Mouse (Mus musculus): ENCODE results near the gene Plb1. TPM values are rescaled to one million over a fixed set of nuclear protein-coding genes. Genes with fewer than 3 reads are reported as not detected.
A peak's percentile ranks its signal among the peaks of the same experiment; 100 is the strongest.

Plb1 gene
- polyA plus RNA-seq, 1 experiment, result 148 TPM

- TF ChIP-seq POLR2A (IDR thresholded peaks at IDR 0.05; ENCODE audit: low read depth, low read length), result peak; percentile 60
- peak; percentile 3; the same call in 1 of the 2 replicates for TF ChIP-seq CTCF (IDR thresholded peaks at IDR 0.05; ENCODE audit: extremely low read depth, insufficient read length, insufficient replicate concordance, low read depth, low read length)
- peak overlapping the region; percentile 77 for H3K27ac ChIP-seq (ENCODE audit: insufficient read depth, low read depth, low read length)
- H3K4me1 ChIP-seq (ENCODE audit: control insufficient read depth, insufficient read depth, insufficient read length, low read length), result peaks cover 23% of the 10 kb centered on the region
- peak overlapping the region; percentile 19 for H3K4me3 ChIP-seq (ENCODE audit: low read depth, low read length)
- WGBS, result 27% methylated on average over 12 of the region's 12 CpGs
- no peaks in the 10 kb centered on the region for H3K27me3 ChIP-seq (ENCODE audit: control insufficient read depth, insufficient read depth, low read length)
- H3K36me3 ChIP-seq (ENCODE audit: control insufficient read depth, insufficient read depth, low read length), result no peaks in the 10 kb centered on the region
Measured at GRCm38 (mm10) chr5:32195857-32196609, 36.5 kb upstream of the Plb1 start.

DNA sequence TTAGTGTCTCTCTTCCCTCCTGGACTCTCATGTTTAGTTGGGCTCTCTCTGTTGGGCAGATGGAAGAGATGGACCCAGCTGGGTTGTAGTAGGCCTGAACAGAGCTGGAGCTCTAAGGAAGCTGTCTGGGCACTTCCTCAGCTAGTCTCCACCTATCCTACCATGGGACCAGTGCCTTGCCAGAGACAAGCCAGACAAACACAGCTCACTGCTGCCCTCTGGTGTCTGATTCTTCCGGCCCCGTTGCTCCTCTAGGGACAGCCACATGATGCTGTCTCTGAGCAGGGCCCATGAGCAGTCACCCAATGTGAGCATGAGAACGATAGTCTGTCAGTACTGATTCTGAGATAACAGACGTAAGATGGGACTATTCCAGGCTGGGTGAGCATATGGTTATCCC, 34.8 kb upstream of the Plb1 start:
- Histone ChIP-seq H3K27ac (ENCODE audit: insufficient read depth, low read depth, low read length) (no peak overlapping the region), H3K4me3 (ENCODE audit: low read depth, low read length) (no peak overlapping the region), H3K27me3 (ENCODE audit: control insufficient read depth, insufficient read depth, low read length) (no peaks in the 10 kb centered on the region), H3K36me3 (ENCODE audit: control insufficient read depth, insufficient read depth, low read length) (no peaks in the 10 kb centered on the region), H3K4me1 (ENCODE audit: control insufficient read depth, insufficient read depth, insufficient read length, low read length) (peaks cover 14% of the 10 kb centered on the region)
- 5% methylated on average over 4 of the region's 4 CpGs for WGBS
- TF ChIP-seq CTCF (IDR thresholded peaks at IDR 0.05; ENCODE audit: extremely low read depth, insufficient read length, insufficient replicate concordance, low read depth, low read length), result peak; percentile 97; the same call in 1 of the 2 replicates
- TF ChIP-seq POLR2A (IDR thresholded peaks at IDR 0.05; ENCODE audit: low read depth, low read length), result no peak

GRCm38 (mm10) chr5:32199136-32199535, 33.4 kb upstream of the Plb1 start:
- no peak overlapping the region for H3K4me3 ChIP-seq (ENCODE audit: low read depth, low read length)
- H3K36me3 ChIP-seq (ENCODE audit: control insufficient read depth, insufficient read depth, low read length), result no peaks in the 10 kb centered on the region
- WGBS, result 72% methylated on average over 3 of the region's 3 CpGs
- no peak overlapping the region for H3K27ac ChIP-seq (ENCODE audit: insufficient read depth, low read depth, low read length)
- H3K27me3 ChIP-seq (ENCODE audit: control insufficient read depth, insufficient read depth, low read length), result no peaks in the 10 kb centered on the region
- peaks cover 12% of the 10 kb centered on the region for H3K4me1 ChIP-seq (ENCODE audit: control insufficient read depth, insufficient read depth, insufficient read length, low read length)
- no peak for TF ChIP-seq CTCF (IDR thresholded peaks at IDR 0.05; ENCODE audit: extremely low read depth, insufficient read length, insufficient replicate concordance, low read depth, low read length)
- TF ChIP-seq POLR2A (IDR thresholded peaks at IDR 0.05; ENCODE audit: low read depth, low read length), result no peak

- Histone ChIP-seq H3K27me3 (ENCODE audit: control insufficient read depth, insufficient read depth, low read length) (no peaks in the 10 kb centered on the region), H3K4me3 (ENCODE audit: low read depth, low read length) (no peak overlapping the region), H3K36me3 (ENCODE audit: control insufficient read depth, insufficient read depth, low read length) (no peaks in the 10 kb centered on the region), H3K4me1 (ENCODE audit: control insufficient read depth, insufficient read depth, insufficient read length, low read length) (peaks cover 12% of the 10 kb centered on the region), H3K27ac (ENCODE audit: insufficient read depth, low read depth, low read length) (no peak overlapping the region)
- TF ChIP-seq POLR2A (IDR thresholded peaks at IDR 0.05; ENCODE audit: low read depth, low read length), result no peak
- TF ChIP-seq CTCF (IDR thresholded peaks at IDR 0.05; ENCODE audit: extremely low read depth, insufficient read length, insufficient replicate concordance, low read depth, low read length), result no peak
- 93% methylated on average over 3 of the region's 3 CpGs for WGBS
Measured at GRCm38 (mm10) chr5:32199594-32199993, 32.9 kb upstream of the Plb1 start.

DNA sequence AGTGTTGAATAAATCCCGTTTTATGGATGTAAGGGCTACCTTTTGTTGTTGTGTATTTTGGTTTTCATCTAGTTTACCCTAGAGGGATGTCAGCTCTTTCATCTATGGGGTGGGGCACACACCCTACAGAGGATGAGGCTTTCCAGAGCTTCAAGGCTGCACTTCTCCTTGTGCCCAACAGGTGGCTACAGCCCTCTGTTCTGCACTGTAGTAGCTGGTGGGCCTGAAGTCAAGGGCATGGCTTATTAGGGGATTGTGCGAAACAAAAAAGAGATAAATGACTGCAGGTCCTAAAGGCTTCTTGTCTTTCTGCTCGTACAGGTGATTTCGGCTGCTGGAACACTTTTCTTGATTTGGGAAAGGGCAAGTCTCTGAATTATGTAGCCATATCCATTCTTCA, 27.9 kb upstream of the Plb1 start:
- WGBS, result 78% methylated on average over 4 of the region's 4 CpGs
- Histone ChIP-seq H3K27ac (ENCODE audit: insufficient read depth, low read depth, low read length) (no peak overlapping the region), H3K4me1 (ENCODE audit: control insufficient read depth, insufficient read depth, insufficient read length, low read length) (no peaks in the 10 kb centered on the region), H3K27me3 (ENCODE audit: control insufficient read depth, insufficient read depth, low read length) (no peaks in the 10 kb centered on the region), H3K4me3 (ENCODE audit: low read depth, low read length) (no peak overlapping the region), H3K36me3 (ENCODE audit: control insufficient read depth, insufficient read depth, low read length) (no peaks in the 10 kb centered on the region)
- TF ChIP-seq CTCF (IDR thresholded peaks at IDR 0.05; ENCODE audit: extremely low read depth, insufficient read length, insufficient replicate concordance, low read depth, low read length) (peak; percentile 64; the same call in 1 of the 2 replicates), POLR2A (IDR thresholded peaks at IDR 0.05; ENCODE audit: low read depth, low read length) (no peak)

DNA sequence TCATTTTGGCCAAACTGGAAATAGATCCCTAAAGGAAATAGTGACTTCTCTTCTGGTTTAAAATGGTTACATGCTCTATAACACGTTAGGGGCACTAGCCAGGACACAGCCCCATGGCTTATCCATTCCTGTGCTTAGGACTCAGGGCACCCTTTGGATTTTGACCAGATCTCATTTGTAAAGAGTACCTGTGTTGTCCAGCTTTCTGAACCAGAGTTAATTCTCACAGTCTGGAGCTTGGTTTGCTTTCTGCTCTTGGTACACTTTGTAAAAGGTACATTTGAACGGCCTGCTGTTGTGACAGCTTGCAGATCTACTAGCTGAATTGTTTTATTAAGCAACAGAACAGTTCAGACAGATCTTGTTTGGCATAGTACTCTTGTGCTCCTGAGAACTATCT, 25.8 kb upstream of the Plb1 start:
- WGBS, result 44% methylated on average over 2 of the region's 2 CpGs
- H3K27ac ChIP-seq (ENCODE audit: insufficient read depth, low read depth, low read length), result no peak overlapping the region
- no peaks in the 10 kb centered on the region for H3K4me1 ChIP-seq (ENCODE audit: control insufficient read depth, insufficient read depth, insufficient read length, low read length)
- H3K27me3 ChIP-seq (ENCODE audit: control insufficient read depth, insufficient read depth, low read length), result no peaks in the 10 kb centered on the region
- no peaks in the 10 kb centered on the region for H3K36me3 ChIP-seq (ENCODE audit: control insufficient read depth, insufficient read depth, low read length)
- H3K4me3 ChIP-seq (ENCODE audit: low read depth, low read length), result no peak overlapping the region
- TF ChIP-seq POLR2A (IDR thresholded peaks at IDR 0.05; ENCODE audit: low read depth, low read length) (no peak), CTCF (IDR thresholded peaks at IDR 0.05; ENCODE audit: extremely low read depth, insufficient read length, insufficient replicate concordance, low read depth, low read length) (no peak)

DNA sequence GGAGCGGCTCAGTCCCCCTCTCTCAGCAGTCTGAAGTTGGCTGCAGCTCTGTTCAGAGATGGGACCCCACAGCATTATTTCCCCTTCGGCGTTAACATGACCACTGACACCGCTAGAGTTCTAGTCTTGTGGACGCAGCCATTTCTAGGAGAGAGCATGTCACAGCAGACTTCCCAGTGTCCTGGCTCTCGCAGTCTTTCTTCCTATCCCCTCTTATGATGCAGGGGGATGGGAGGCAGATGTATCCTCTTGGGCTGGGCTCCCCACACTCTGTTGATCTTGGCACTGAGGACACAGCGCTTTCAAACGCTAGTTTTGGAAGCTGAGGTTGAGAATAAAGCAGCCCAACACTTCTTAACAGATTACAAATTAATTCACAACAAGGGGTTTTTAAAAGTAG, 24.0 kb upstream of the Plb1 start:
- no peaks in the 10 kb centered on the region for H3K4me1 ChIP-seq (ENCODE audit: control insufficient read depth, insufficient read depth, insufficient read length, low read length)
- 78% methylated on average over 8 of the region's 8 CpGs for WGBS
- H3K27ac ChIP-seq (ENCODE audit: insufficient read depth, low read depth, low read length), result no peak overlapping the region
- no peak overlapping the region for H3K4me3 ChIP-seq (ENCODE audit: low read depth, low read length)
- no peaks in the 10 kb centered on the region for H3K36me3 ChIP-seq (ENCODE audit: control insufficient read depth, insufficient read depth, low read length)
- H3K27me3 ChIP-seq (ENCODE audit: control insufficient read depth, insufficient read depth, low read length), result no peaks in the 10 kb centered on the region
- TF ChIP-seq CTCF (IDR thresholded peaks at IDR 0.05; ENCODE audit: extremely low read depth, insufficient read length, insufficient replicate concordance, low read depth, low read length) (no peak), POLR2A (IDR thresholded peaks at IDR 0.05; ENCODE audit: low read depth, low read length) (no peak)

Data from small intestine, adult 2 months (tissue).